Mouse (Mus musculus): Measurements from ENCODE around the gene Fpr2. TPM values are rescaled to one million over a fixed set of nuclear protein-coding genes. Genes with fewer than 3 reads are reported as not detected.

Gene Fpr2
- polyA plus RNA-seq, 1 experiment from 2014 or later: 0.28 TPM

DNA sequence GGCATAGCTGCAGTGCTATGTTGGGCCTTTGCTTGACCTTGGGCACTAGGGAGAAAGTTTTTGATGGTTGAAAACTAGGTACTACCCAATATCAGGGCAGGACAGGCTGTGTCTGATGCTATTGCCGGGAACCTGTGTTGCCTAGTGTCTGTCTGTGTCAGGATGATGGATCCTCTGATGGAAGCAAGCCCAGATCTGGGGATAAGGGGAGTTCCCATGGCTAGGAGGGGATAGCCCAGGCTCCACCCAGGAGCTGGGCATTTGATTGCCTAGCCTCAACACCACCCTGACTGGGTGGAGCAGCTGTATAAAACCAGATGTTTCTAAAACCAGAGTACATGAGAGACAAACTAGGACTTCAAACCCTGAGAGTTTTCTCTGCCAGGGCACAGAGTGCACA, 31.0 kb upstream of the Fpr2 start:
- 74% methylated on average over 1 of the region's 1 CpGs for WGBS
- no peak overlapping the region for H3K9ac ChIP-seq
- H3K4me1 ChIP-seq (replicated peaks): no peaks in the 10 kb centered on the region
- no peak overlapping the region for H3K27ac ChIP-seq (replicated peaks)
- H3K4me2 ChIP-seq: no peak overlapping the region
- no peaks in the 10 kb centered on the region for H3K36me3 ChIP-seq
- H3K27me3 ChIP-seq: no peaks in the 10 kb centered on the region
- H3K9me3 ChIP-seq: no peaks in the 10 kb centered on the region
- H3K4me3 ChIP-seq: no peak overlapping the region
- ATAC-seq (ENCODE audit: low read depth): no peak

DNA sequence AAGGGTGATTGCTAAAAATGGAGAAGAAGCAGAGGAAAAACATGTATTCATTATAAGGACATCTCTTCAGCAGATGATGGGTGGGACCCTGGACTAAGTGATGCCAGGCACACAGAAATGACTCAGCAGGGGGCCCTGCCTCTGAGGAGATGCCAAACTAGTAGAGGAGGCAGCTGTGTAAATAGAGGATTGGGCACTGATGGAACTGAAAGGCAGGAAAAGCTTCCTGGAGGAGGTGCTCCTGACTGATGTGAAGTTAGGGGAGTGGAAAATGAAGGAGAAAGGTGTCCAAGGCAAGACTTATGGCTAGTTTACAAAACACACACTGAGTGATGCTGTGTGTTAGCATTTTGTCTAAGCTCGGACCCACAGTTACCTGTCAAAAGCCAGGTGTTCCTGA, 30.2 kb upstream of the Fpr2 start:
- Histone ChIP-seq H3K36me3 (peaks cover 5% of the 10 kb centered on the region), H3K9me3 (no peaks in the 10 kb centered on the region), H3K4me3 (no peak overlapping the region), H3K27me3 (no peaks in the 10 kb centered on the region), H3K4me1 (replicated peaks) (no peaks in the 10 kb centered on the region), H3K4me2 (no peak overlapping the region), H3K27ac (replicated peaks) (no peak overlapping the region), H3K9ac (no peak overlapping the region)
- 76% methylated on average over 1 of the region's 1 CpGs for WGBS
- no peak for ATAC-seq (ENCODE audit: low read depth)

DNA sequence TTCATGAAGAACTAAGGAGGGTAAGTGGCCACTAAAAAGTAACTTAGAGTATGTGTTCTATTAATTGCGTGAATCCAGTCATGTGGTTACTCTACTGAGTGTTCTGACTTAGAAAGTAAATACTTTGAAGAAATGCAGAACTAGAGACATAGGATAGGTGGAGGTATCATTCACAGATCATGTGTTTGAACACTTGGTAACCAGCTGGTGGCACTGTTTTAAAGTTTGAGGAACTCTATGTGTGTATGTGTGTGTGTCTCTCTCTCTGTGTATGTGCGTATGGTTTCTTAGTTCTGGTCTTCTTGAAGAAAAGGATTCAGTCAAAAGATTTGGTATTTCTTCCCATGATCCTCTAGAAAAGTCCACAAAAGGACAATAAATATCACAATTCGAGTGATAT, 27.5 kb upstream of the Fpr2 start:
- H3K9ac ChIP-seq: no peak overlapping the region
- no peak overlapping the region for H3K27ac ChIP-seq (replicated peaks)
- WGBS: 84% methylated on average over 3 of the region's 3 CpGs

DNA sequence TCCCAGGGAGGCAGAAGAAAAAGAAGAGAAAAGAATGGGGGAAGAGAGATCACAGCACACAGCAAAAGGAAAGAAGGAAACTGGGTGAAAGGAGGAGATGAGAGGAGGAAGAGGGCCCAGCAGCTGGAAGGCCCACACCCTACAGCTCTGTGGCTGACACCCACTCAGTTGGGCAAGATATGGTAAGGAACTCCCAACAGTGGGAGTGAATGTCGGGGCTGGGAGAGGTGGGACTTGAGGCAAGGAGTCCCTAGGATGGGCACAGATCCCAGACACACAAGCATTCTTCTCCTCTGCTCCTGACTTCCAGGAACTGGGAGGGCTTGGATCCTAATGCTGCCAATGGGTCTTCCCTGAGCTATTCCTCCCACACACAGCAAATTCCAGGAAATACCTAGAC, 25.3 kb upstream of the Fpr2 start:
- 81% methylated on average over 1 of the region's 1 CpGs for WGBS
- H3K9ac ChIP-seq: no peak overlapping the region
- H3K4me1 ChIP-seq (replicated peaks): no peaks in the 10 kb centered on the region
- no peaks in the 10 kb centered on the region for H3K27me3 ChIP-seq
- peaks cover 36% of the 10 kb centered on the region for H3K36me3 ChIP-seq
- H3K4me2 ChIP-seq: no peak overlapping the region
- H3K27ac ChIP-seq (replicated peaks): no peak overlapping the region
- H3K9me3 ChIP-seq: no peaks in the 10 kb centered on the region
- ATAC-seq (ENCODE audit: low read depth): no peak
- no peak overlapping the region for H3K4me3 ChIP-seq

More for the DNA sequence above, 27.5 kb upstream of the Fpr2 start:
- no peak for ATAC-seq (ENCODE audit: low read depth)
- Histone ChIP-seq H3K4me2 (no peak overlapping the region), H3K36me3 (peaks cover 27% of the 10 kb centered on the region), H3K27me3 (no peaks in the 10 kb centered on the region), H3K4me3 (no peak overlapping the region), H3K9me3 (no peaks in the 10 kb centered on the region), H3K4me1 (replicated peaks) (no peaks in the 10 kb centered on the region)

DNA sequence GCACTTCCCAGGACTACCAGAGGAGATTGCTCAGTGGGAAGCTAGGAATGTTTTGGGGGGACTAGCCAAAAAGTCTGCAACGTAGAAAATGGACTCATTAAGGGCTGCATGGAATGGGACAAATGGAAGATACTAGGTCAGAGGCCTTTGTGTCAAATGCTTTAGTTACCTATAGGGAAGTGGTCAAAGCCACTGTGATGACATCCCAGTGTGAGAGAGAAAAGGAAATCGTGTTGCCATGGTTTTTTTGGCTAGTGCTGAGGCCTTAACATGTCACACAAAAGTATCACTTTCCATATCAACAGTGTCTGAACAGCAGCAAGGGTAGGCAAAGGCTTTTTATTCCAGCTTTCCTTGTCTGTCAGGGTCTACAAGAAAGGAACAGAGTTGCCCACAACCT, 22.5 kb upstream of the Fpr2 start:
- Histone ChIP-seq H3K4me1 (replicated peaks) (no peaks in the 10 kb centered on the region), H3K9me3 (no peaks in the 10 kb centered on the region), H3K27ac (replicated peaks) (no peak overlapping the region), H3K36me3 (peaks cover 36% of the 10 kb centered on the region), H3K9ac (no peak overlapping the region), H3K4me2 (no peak overlapping the region), H3K27me3 (no peaks in the 10 kb centered on the region), H3K4me3 (no peak overlapping the region)
- 53% methylated on average over 2 of the region's 2 CpGs for WGBS
- no peak for ATAC-seq (ENCODE audit: low read depth)

DNA sequence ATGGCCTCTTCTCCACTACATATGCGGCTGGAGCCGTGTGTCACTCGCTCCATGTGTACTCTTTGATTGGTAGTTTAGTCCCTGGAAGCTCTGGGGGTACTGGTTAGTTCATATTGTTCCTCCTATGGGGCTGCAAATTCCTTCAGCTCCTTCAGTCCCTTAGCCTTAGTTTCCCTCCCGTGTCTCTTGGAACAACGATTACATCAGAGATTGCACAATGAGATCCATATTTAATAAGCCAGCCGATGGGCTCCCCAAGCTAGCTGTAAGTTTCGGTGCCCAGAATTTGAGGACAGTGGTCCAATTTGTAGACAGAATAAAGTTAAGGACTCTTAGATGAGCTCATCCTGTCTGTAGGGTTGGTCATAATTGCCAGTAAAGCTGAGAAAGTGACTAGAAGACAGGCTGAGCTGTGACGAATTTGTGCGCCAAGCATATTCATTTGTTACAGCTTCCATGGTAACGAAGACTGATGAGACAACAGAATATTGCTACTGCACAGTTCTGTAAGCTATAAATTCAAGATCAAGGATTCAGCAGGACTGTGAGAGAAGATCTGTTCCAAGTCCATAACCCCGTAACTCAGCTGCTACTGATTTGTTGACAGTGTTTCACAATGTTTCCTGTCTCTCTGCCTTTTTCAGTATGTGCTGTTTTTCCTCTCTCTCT, 20.7 kb upstream of the Fpr2 start:
- Histone ChIP-seq H3K4me3 (no peak overlapping the region), H3K27ac (replicated peaks) (no peak overlapping the region), H3K36me3 (peaks cover 36% of the 10 kb centered on the region), H3K9ac (no peak overlapping the region), H3K4me2 (no peak overlapping the region), H3K9me3 (no peaks in the 10 kb centered on the region), H3K4me1 (replicated peaks) (no peaks in the 10 kb centered on the region), H3K27me3 (no peaks in the 10 kb centered on the region)
- ATAC-seq (ENCODE audit: low read depth): no peak
- 85% methylated on average over 11 of the region's 11 CpGs for WGBS

GRCm38 (mm10) chr17:17870892-17871550, 16.6 kb upstream of the Fpr2 start:
- H3K27me3 ChIP-seq: no peaks in the 10 kb centered on the region
- ATAC-seq (ENCODE audit: low read depth): no peak
- 0 out of 2 replicates have a peak, but pooled peaks cover 4% of the 10 kb centered on the region for H3K9me3 ChIP-seq
- H3K9ac ChIP-seq: no peak overlapping the region
- H3K4me2 ChIP-seq: no peak overlapping the region
- no peak overlapping the region for H3K4me3 ChIP-seq
- no peak overlapping the region for H3K27ac ChIP-seq (replicated peaks)
- 81% methylated on average over 2 of the region's 2 CpGs for WGBS
- no peaks in the 10 kb centered on the region for H3K4me1 ChIP-seq (replicated peaks)
- 0 out of 2 replicates have a peak, but pooled peaks cover 3% of the 10 kb centered on the region for H3K36me3 ChIP-seq

DNA sequence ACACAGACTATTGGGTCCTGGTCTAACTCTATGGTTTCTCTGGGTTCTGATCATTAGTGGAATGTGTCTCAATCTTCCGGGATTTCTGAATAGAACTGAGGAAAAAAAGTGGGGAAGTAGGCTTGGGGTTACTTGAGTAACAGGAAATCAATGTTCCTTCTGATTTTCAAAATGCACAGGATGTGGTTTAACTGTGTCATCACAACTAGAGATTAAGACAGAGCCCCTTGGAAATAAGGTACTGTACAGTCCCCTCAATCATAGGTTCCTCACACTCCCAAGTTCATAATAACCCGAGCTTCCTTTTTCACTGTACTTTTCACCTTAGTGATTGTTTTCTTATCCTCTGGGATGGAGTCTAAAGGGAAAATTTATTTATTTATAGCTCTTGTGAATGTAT, 15.9 kb upstream of the Fpr2 start:
- no peaks in the 10 kb centered on the region for H3K27me3 ChIP-seq
- 83% methylated on average over 2 of the region's 2 CpGs for WGBS

DNA sequence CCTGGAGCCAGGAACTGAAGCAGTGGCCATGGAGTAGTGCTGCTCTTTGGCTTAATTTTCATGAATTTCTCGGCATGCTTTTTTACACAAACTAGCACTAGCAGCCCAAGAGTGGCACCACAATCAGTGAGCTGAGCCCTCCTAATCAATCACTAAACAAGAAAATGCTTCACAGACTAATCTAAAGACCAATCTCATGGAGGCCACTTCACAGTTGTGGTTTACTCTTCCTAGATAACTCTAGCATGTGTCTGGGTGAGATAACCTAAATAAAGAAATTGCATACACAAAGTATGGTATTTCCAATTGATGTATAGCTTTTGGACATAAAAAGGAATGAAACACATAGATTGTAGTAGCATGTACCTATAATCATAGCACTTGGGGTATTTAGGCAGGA, 8.3 kb upstream of the Fpr2 start:
- H3K36me3 ChIP-seq: no peaks in the 10 kb centered on the region
- no peak overlapping the region for H3K4me2 ChIP-seq
- H3K27me3 ChIP-seq: no peaks in the 10 kb centered on the region
- H3K9ac ChIP-seq: no peak overlapping the region
- 89% methylated on average over 1 of the region's 1 CpGs for WGBS
- no peak for ATAC-seq (ENCODE audit: low read depth)
- H3K27ac ChIP-seq (replicated peaks): no peak overlapping the region
- H3K4me3 ChIP-seq: no peak overlapping the region
- H3K4me1 ChIP-seq (replicated peaks): no peaks in the 10 kb centered on the region
- no peaks in the 10 kb centered on the region for H3K9me3 ChIP-seq

More for the DNA sequence above, 15.9 kb upstream of the Fpr2 start:
- no peak overlapping the region for H3K9ac ChIP-seq
- H3K4me3 ChIP-seq: no peak overlapping the region
- H3K4me2 ChIP-seq: no peak overlapping the region
- no peaks in the 10 kb centered on the region for H3K4me1 ChIP-seq (replicated peaks)
- ATAC-seq (ENCODE audit: low read depth): no peak
- H3K27ac ChIP-seq (replicated peaks): no peak overlapping the region
- H3K36me3 ChIP-seq: no peaks in the 10 kb centered on the region
- 0 out of 2 replicates have a peak, but pooled peaks cover 4% of the 10 kb centered on the region for H3K9me3 ChIP-seq

GRCm38 (mm10) chr17:17882672-17883071, 5.0 kb upstream of the Fpr2 start:
- Histone ChIP-seq H3K9me3 (no peaks in the 10 kb centered on the region), H3K27me3 (no peaks in the 10 kb centered on the region), H3K27ac (replicated peaks) (no peak overlapping the region), H3K4me1 (replicated peaks) (no peaks in the 10 kb centered on the region), H3K4me2 (no peak overlapping the region), H3K36me3 (no peaks in the 10 kb centered on the region), H3K9ac (no peak overlapping the region), H3K4me3 (no peak overlapping the region)
- 81% methylated on average over 3 of the region's 3 CpGs for WGBS
- no peak for ATAC-seq (ENCODE audit: low read depth)

- WGBS: 53% methylated on average over 1 of the region's 1 CpGs
- Histone ChIP-seq H3K36me3 (no peaks in the 10 kb centered on the region), H3K27ac (replicated peaks) (no peak within 1 kb of the TSS), H3K4me1 (replicated peaks) (no peaks in the 10 kb centered on the region), H3K4me3 (no peak within 1 kb of the TSS), H3K4me2 (no peak within 1 kb of the TSS), H3K9ac (no peak within 1 kb of the TSS), H3K27me3 (no peaks in the 10 kb centered on the region), H3K9me3 (no peaks in the 10 kb centered on the region)
- ATAC-seq (ENCODE audit: low read depth): no peak
Measured at GRCm38 (mm10) chr17:17883840-17884239, 3.8 kb upstream of the Fpr2 start, which contains the start of gene Fpr1. Gene Fpr1 (minus strand): TSS chr17:17883940.

GRCm38 (mm10) chr17:17889732-17890425, 2.3 kb downstream of the Fpr2 start:
- Histone ChIP-seq H3K9me3 (no peaks in the 10 kb centered on the region), H3K36me3 (no peaks in the 10 kb centered on the region), H3K9ac (no peak overlapping the region), H3K27me3 (no peaks in the 10 kb centered on the region), H3K4me3 (no peak overlapping the region), H3K27ac (replicated peaks) (no peak overlapping the region), H3K4me1 (replicated peaks) (no peaks in the 10 kb centered on the region), H3K4me2 (no peak overlapping the region)
- no peak for ATAC-seq (ENCODE audit: low read depth)
- WGBS: 95% methylated on average over 2 of the region's 2 CpGs
